Mouse (Mus musculus): ENCODE data around the gene Nrxn3. TPM values are rescaled to one million over a fixed set of nuclear protein-coding genes. Genes with fewer than 3 reads are reported as not detected.

Gene Nrxn3
- polyA plus RNA-seq, 1 experiment from 2014 or later, result 5.2 TPM

DNA sequence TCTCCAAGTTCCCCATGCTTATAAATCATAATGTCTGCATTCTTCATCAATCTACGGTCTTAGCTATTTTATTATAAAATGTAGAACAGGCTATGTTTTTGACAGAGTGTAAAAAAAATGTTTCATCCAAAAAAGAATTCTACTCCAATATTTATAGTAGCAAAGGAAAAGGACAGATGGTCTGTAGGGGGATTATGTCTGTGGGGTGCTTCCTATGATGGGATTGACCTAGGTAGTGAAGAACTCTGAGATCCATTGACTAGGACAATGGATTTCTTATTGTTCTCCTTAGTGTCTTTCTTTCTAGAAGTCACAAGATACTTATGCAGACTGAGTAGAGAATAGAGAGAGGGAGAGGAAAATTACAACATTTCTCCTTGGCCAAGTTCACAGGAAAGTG, 1161.9 kb downstream of the Nrxn3 start:
- Histone ChIP-seq H3K4me1 (ENCODE audit: control insufficient read depth, insufficient read depth, low read length) (no peaks in the 10 kb centered on the region), H3K4me3 (ENCODE audit: low read length) (no peak overlapping the region), H3K9ac (ENCODE audit: low read depth, low read length) (no peak overlapping the region), H3K27ac (ENCODE audit: low read depth, low read length) (no peak overlapping the region), H3K27me3 (ENCODE audit: control insufficient read depth, insufficient read depth, low read length) (no peaks in the 10 kb centered on the region), H3K36me3 (ENCODE audit: control insufficient read depth, insufficient read depth, low read length) (no peaks in the 10 kb centered on the region), H3K9me3 (ENCODE audit: control insufficient read depth, low read length) (no peaks in the 10 kb centered on the region), H3K4me2 (replicated peaks; ENCODE audit: low read depth, low read length) (no peak overlapping the region)
- 97% methylated on average over 1 of the region's 1 CpGs for WGBS
- no peak for ATAC-seq (ENCODE audit: low FRiP score, low TSS enrichment)

DNA sequence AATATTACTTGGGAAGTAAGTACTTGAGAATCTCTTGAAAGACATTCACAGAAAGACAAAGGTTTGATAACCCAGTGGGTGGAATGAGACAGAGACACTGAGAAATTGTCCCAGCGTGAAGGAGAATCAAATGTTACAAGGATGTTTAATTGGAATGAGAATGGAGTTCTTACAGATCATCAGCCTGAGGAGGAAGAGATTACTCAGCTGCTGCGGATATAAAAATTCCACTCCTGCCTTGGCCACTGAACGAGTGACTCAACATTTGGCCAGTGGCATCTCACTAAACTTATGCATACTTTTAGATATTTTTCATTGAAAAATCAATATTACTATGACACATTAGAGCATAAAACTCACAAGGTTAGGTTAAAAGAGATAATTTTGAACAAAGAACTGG, 1166.0 kb downstream of the Nrxn3 start:
- H3K27me3 ChIP-seq (ENCODE audit: control insufficient read depth, insufficient read depth, low read length), result no peaks in the 10 kb centered on the region
- no peak overlapping the region for H3K4me3 ChIP-seq (ENCODE audit: low read length)
- no peaks in the 10 kb centered on the region for H3K9me3 ChIP-seq (ENCODE audit: control insufficient read depth, low read length)
- no peak overlapping the region for H3K4me2 ChIP-seq (replicated peaks; ENCODE audit: low read depth, low read length)
- no peak for ATAC-seq (ENCODE audit: low FRiP score, low TSS enrichment)
- H3K4me1 ChIP-seq (ENCODE audit: control insufficient read depth, insufficient read depth, low read length), result no peaks in the 10 kb centered on the region
- no peak overlapping the region for H3K27ac ChIP-seq (ENCODE audit: low read depth, low read length)
- 80% methylated on average over 3 of the region's 3 CpGs for WGBS
- H3K9ac ChIP-seq (ENCODE audit: low read depth, low read length), result no peak overlapping the region
- H3K36me3 ChIP-seq (ENCODE audit: control insufficient read depth, insufficient read depth, low read length), result no peaks in the 10 kb centered on the region

DNA sequence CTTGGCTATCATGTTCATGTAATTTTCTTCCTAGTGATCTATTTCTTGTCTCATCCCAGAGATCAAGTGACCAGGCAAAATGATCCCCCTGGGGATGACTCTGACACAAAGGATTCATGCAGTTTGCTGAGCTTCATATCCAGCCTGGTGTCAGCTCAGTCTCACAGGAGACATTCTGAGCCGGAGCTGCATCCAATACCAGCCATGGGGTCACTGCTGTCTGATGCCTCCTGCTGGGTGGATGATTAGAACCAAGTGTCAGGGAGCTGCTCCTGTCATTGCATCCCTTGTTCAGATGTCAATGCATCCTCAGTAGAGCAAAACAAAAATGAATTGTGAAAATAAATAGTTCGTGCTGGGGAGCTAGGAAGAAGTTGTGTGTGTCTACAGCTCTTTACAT, 1174.2 kb downstream of the Nrxn3 start:
- no peak overlapping the region for H3K4me2 ChIP-seq (replicated peaks; ENCODE audit: low read depth, low read length)
- WGBS, result 66% methylated on average over 2 of the region's 2 CpGs
- H3K9me3 ChIP-seq (ENCODE audit: control insufficient read depth, low read length), result no peaks in the 10 kb centered on the region
- no peaks in the 10 kb centered on the region for H3K36me3 ChIP-seq (ENCODE audit: control insufficient read depth, insufficient read depth, low read length)
- H3K9ac ChIP-seq (ENCODE audit: low read depth, low read length), result no peak overlapping the region
- no peak overlapping the region for H3K4me3 ChIP-seq (ENCODE audit: low read length)
- no peaks in the 10 kb centered on the region for H3K27me3 ChIP-seq (ENCODE audit: control insufficient read depth, insufficient read depth, low read length)
- H3K27ac ChIP-seq (ENCODE audit: low read depth, low read length), result no peak overlapping the region
- ATAC-seq (ENCODE audit: low FRiP score, low TSS enrichment), result no peak
- H3K4me1 ChIP-seq (ENCODE audit: control insufficient read depth, insufficient read depth, low read length), result no peaks in the 10 kb centered on the region

DNA sequence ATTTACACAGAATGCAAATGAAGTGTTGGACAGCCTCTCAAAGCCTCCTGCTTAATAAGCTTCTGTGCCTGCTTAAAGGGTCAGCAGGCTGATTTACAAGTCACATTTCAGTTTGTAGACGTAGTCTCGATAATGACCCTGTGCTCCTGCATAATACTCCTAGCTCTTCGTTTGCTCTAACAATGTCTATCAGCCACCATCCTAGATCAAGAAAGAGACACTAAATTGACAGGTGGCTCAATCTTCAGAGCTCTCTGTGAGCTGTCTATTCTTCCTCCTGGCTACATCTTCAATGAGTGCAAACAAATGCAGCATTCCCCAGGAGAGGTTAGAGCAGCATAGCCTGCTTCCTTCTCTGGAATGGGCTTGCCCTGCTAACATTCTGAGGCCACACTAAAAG, 1186.9 kb downstream of the Nrxn3 start:
- no peak for ATAC-seq (ENCODE audit: low FRiP score, low TSS enrichment)

DNA sequence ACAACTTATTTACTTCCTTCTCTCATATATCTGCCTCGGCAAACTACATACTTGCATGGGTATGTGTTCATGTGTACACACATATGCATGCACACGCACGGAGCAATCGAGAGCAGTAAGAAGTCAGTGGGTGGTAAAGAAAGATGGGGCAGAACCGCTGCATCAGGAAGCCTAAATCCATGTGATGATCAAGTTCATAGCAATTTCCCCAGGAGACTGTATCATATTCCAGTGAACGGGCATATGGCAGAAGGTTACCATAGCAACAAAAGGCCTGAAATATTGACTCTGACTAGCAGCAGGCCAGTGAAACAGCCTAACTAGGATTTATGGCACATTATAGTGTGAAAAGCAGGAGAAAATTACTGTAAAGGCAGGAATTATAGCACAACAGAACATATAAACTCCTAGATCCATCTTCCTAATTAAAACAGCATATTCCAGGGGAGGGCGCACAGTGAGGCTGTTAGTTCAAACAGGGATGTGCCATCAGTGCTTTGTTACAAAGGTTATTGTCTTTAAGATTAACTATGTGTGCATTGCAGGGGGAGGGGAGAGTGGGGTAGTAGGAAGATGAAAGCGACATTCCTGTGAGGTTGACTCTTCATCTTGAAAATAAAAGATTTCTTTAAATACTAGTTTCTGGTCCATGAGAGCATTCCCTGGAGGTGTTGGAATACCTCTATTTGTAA, 1195.6 kb downstream of the Nrxn3 start:
- H3K27ac ChIP-seq (ENCODE audit: low read depth, low read length), result no peak overlapping the region
- 72% methylated on average over 8 of the region's 8 CpGs for WGBS

More for the DNA sequence above, 1186.9 kb downstream of the Nrxn3 start:
- no peak overlapping the region for H3K27ac ChIP-seq (ENCODE audit: low read depth, low read length)
- WGBS, result 63% methylated on average over 3 of the region's 3 CpGs
- no peaks in the 10 kb centered on the region for H3K36me3 ChIP-seq (ENCODE audit: control insufficient read depth, insufficient read depth, low read length)
- H3K4me3 ChIP-seq (ENCODE audit: low read length), result no peak overlapping the region
- no peak overlapping the region for H3K4me2 ChIP-seq (replicated peaks; ENCODE audit: low read depth, low read length)
- no peaks in the 10 kb centered on the region for H3K27me3 ChIP-seq (ENCODE audit: control insufficient read depth, insufficient read depth, low read length)
- H3K9me3 ChIP-seq (ENCODE audit: control insufficient read depth, low read length), result no peaks in the 10 kb centered on the region
- H3K9ac ChIP-seq (ENCODE audit: low read depth, low read length), result no peak overlapping the region
- H3K4me1 ChIP-seq (ENCODE audit: control insufficient read depth, insufficient read depth, low read length), result no peaks in the 10 kb centered on the region

DNA sequence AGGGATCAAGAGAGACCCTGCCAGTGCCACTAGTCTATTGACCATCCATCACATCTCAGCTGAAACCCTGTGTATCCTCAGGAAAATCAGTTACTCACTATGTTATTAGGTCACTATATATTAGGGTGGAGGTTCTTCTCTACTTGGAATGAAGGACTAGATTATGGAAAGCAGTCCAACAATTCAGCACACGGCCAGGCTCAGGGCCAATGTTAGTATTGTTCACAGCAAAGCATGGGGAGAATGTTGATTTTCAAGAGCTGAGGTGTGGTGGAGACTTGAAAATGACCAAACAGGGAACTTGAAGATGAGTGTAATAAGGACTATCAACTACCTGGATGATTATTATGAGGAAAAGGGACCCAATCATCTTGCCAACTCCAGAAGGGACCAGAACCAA, 1209.7 kb downstream of the Nrxn3 start:
- no peaks in the 10 kb centered on the region for H3K9me3 ChIP-seq (ENCODE audit: control insufficient read depth, low read length)
- no peak overlapping the region for H3K4me3 ChIP-seq (ENCODE audit: low read length)
- no peak overlapping the region for H3K4me2 ChIP-seq (replicated peaks; ENCODE audit: low read depth, low read length)
- ATAC-seq (ENCODE audit: low FRiP score, low TSS enrichment), result no peak
- no peaks in the 10 kb centered on the region for H3K27me3 ChIP-seq (ENCODE audit: control insufficient read depth, insufficient read depth, low read length)
- no peak overlapping the region for H3K27ac ChIP-seq (ENCODE audit: low read depth, low read length)
- no peaks in the 10 kb centered on the region for H3K36me3 ChIP-seq (ENCODE audit: control insufficient read depth, insufficient read depth, low read length)
- H3K4me1 ChIP-seq (ENCODE audit: control insufficient read depth, insufficient read depth, low read length), result no peaks in the 10 kb centered on the region
- WGBS, result 88% methylated on average over 1 of the region's 1 CpGs
- H3K9ac ChIP-seq (ENCODE audit: low read depth, low read length), result no peak overlapping the region

More for the DNA sequence above, 1195.6 kb downstream of the Nrxn3 start:
- no peaks in the 10 kb centered on the region for H3K27me3 ChIP-seq (ENCODE audit: control insufficient read depth, insufficient read depth, low read length)
- no peak overlapping the region for H3K9ac ChIP-seq (ENCODE audit: low read depth, low read length)
- H3K36me3 ChIP-seq (ENCODE audit: control insufficient read depth, insufficient read depth, low read length), result no peaks in the 10 kb centered on the region
- no peak overlapping the region for H3K4me2 ChIP-seq (replicated peaks; ENCODE audit: low read depth, low read length)
- H3K4me1 ChIP-seq (ENCODE audit: control insufficient read depth, insufficient read depth, low read length), result no peaks in the 10 kb centered on the region
- H3K4me3 ChIP-seq (ENCODE audit: low read length), result no peak overlapping the region
- no peak for ATAC-seq (ENCODE audit: low FRiP score, low TSS enrichment)
- no peaks in the 10 kb centered on the region for H3K9me3 ChIP-seq (ENCODE audit: control insufficient read depth, low read length)

DNA sequence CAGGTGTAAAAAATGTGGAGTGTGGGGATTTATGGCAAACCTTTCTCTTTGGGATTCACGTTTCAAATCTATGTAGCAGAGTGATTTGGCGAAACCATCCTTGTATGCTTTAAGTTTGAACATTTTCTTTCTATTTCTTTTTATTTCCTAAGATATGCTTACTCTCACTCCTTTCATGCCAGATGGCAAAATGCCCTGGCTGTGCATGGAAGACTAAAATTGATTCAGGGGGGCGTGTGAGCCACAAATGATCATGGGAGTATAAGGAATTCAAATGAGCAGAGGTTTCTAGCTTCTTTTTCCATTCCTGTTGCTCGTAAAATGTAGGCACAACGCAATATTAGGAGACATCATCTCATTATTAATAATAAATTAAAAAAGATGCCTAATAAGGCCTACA, 1211.0 kb downstream of the Nrxn3 start:
- ATAC-seq (ENCODE audit: low FRiP score, low TSS enrichment), result no peak
- Histone ChIP-seq H3K9me3 (ENCODE audit: control insufficient read depth, low read length) (no peaks in the 10 kb centered on the region), H3K4me1 (ENCODE audit: control insufficient read depth, insufficient read depth, low read length) (no peaks in the 10 kb centered on the region), H3K27ac (ENCODE audit: low read depth, low read length) (no peak overlapping the region), H3K9ac (ENCODE audit: low read depth, low read length) (no peak overlapping the region), H3K36me3 (ENCODE audit: control insufficient read depth, insufficient read depth, low read length) (no peaks in the 10 kb centered on the region), H3K4me3 (ENCODE audit: low read length) (no peak overlapping the region), H3K4me2 (replicated peaks; ENCODE audit: low read depth, low read length) (no peak overlapping the region), H3K27me3 (ENCODE audit: control insufficient read depth, insufficient read depth, low read length) (no peaks in the 10 kb centered on the region)
- 88% methylated on average over 5 of the region's 5 CpGs for WGBS

DNA sequence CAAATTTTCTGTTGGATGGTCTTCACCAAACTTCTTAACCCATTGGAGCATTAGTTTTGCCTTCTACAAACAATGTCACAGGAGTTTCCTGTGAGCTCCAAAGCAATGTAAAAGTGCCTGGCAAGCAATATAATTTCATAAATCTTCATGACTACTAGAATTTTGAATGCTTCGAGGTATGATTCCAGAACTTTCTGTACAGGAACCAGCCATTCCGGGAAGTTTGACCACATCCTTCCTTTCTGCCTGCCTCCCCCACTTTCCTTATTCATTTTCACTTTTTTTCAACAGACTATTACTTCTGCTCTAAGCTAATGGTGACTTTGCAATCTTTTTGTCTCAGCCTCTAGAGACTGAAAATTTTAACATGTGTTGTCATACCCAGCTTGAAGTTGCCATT, 1218.1 kb downstream of the Nrxn3 start:
- Histone ChIP-seq H3K27me3 (ENCODE audit: control insufficient read depth, insufficient read depth, low read length) (no peaks in the 10 kb centered on the region), H3K4me3 (ENCODE audit: low read length) (no peak overlapping the region), H3K9ac (ENCODE audit: low read depth, low read length) (no peak overlapping the region), H3K4me1 (ENCODE audit: control insufficient read depth, insufficient read depth, low read length) (no peaks in the 10 kb centered on the region), H3K9me3 (ENCODE audit: control insufficient read depth, low read length) (no peaks in the 10 kb centered on the region), H3K36me3 (ENCODE audit: control insufficient read depth, insufficient read depth, low read length) (no peaks in the 10 kb centered on the region), H3K27ac (ENCODE audit: low read depth, low read length) (no peak overlapping the region), H3K4me2 (replicated peaks; ENCODE audit: low read depth, low read length) (no peak overlapping the region)
- 71% methylated on average over 2 of the region's 2 CpGs for WGBS
- ATAC-seq (ENCODE audit: low FRiP score, low TSS enrichment), result no peak

DNA sequence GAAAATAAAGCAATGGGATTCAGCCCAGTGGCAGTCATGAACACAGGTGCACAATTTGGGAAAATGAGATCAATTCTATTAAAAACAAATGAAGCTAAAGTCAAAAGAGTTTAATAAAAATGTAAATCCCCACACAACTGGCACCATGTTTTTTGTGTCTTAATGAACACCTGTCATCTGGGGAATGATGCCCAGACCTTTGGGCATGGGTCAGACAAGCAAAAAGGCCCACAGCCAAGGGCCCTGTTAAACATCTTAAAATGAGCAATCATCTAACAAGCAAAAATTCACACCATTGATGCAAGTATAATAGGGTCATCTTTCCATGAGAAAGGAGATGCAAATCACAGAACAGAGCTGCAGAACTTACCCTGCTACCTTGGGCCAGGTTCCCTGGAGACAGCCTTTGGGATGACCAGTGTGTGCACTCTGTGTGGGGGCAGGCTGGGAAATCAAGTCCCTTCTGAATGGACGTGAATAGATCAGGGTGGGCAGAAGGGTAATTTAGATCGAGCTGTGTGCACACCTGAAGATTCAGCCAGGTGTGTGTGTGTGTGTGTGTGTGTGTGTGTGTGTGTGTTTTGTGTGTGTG, 1223.3 kb downstream of the Nrxn3 start:
- Histone ChIP-seq H3K36me3 (ENCODE audit: control insufficient read depth, insufficient read depth, low read length) (no peaks in the 10 kb centered on the region), H3K9me3 (ENCODE audit: control insufficient read depth, low read length) (no peaks in the 10 kb centered on the region), H3K4me2 (replicated peaks; ENCODE audit: low read depth, low read length) (no peak overlapping the region), H3K4me3 (ENCODE audit: low read length) (no peak overlapping the region), H3K9ac (ENCODE audit: low read depth, low read length) (no peak overlapping the region), H3K27ac (ENCODE audit: low read depth, low read length) (no peak overlapping the region), H3K27me3 (ENCODE audit: control insufficient read depth, insufficient read depth, low read length) (no peaks in the 10 kb centered on the region), H3K4me1 (ENCODE audit: control insufficient read depth, insufficient read depth, low read length) (no peaks in the 10 kb centered on the region)
- no peak for ATAC-seq (ENCODE audit: low FRiP score, low TSS enrichment)
- 66% methylated on average over 2 of the region's 2 CpGs for WGBS

All from kidney, embryonic 14.5 days (tissue).